Mouse (Mus musculus): ENCODE results near the gene F2rl3.

Gene F2rl3

DNA sequence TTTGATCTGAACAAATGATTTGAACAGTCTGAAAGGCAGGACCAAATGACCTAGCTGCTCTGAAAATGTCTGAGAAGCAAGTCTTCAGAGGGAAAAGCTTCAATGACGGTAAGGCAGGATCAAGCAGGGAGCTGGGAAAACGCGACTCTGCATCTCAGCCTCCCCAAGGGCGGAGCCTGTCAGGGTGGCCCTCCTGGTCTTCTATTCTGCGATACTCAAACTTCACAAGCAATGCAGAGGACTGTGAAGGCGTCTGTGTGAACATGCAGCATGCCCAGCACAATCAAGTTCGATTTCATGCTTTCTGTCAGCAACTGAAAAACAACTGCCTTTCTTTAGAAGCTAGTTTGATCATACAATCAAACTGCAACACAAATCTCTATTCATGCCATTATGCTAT lies 5.1 kb downstream of the F2rl3 start:
- no peak for DNase-seq

DNA sequence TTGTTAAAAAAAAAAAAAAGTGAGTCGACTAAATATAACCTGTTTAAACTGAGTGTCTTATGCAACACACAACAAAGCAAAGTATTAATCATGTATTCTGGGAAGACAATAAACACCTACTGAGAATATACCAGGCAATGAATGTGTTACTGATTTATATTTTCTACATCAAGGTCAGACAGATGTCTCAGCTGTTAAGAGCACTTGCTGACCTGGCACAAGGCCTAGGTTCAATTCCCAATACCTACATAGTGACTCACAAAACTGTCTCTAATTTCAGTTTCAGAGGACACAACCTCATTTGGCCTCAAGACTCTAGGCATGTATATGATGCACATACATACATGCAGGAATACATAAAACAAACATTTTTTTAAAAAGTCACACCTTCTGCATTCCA lies 16.1 kb downstream of the F2rl3 start:
- DNase-seq: no peak

DNA sequence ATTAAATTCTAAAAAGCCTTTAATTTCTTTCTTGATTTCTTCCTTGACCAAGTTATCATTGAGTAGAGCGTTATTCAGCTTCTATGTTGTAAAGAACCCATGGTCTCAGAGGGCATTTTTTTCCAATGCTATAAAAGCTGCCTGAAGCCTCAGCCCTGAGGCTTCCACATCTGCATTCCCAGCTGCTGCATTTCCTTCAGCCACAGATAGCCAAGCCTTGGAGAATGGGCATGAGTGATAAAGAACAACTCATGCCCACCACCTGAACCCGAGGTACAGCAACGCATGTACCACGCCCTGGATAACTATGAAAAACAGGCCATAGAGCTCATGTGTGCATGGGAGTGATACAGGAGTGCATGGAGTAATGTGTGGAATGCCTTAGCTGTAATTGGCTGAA lies 19.0 kb downstream of the F2rl3 start:
- DNase-seq: no peak

DNA sequence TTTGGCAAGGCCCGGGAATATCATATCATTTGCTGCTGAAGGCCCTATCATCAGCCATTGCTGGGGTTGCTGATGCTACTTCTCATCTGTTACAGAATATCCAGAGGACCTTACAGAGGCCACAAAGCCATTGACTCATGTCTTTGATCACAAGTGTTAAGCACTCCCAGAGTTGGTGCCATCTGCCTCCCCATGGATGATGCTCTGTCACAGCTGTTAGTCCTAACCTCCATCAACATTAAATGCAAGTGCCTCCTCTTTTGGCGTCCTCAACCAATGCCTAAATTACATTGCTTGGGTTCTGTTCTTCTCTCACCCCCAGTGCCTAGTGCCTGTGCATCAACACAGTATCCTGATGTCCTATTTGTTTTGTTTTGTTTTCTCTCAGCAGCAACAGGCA lies 39.9 kb downstream of the F2rl3 start:
- no peak for DNase-seq

DNA sequence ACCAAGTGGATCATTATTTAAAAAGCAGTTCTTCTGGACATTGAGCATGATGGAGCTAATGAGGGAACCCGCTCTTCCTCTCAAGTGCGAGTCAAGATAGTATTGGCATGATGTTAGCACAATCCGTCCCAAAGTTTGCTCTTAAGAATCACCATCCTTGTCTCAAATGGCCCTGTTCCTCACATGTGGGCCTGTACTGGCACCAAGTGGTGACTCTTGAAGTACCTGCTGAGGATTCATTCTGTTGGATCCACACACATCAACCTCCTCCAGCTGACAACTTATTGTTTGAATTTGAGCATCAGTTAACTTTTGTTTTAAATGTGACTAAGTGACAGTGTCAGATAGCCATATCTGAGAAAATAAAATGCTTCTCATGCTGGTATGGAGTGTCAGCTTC lies 51.0 kb downstream of the F2rl3 start:
- DNase-seq: no peak

Measured in kidney, adult 11 months (tissue).